Mouse (Mus musculus) urinary bladder, postnatal 4 days (tissue): ENCODE measurements around the gene Sgk1.
"Not testable (repeated sequence)": the region's sequence is repeated elsewhere in the genome, so short reads cannot be mapped to it uniquely, and the experiment has no call there.

ENCODE experiments used
- DNase-seq, 2 experiments: peaks; one replicate each; pipeline ENCODE4 v3.0.0; 2021 to 2022; ENCODE audit warnings: low spot score in 2 of 2

Gene Sgk1

GRCm38 (mm10) chr10:21868221-21868620 is 13.8 kb upstream of the Sgk1 start:
- DNase-seq, result no peak

DNA sequence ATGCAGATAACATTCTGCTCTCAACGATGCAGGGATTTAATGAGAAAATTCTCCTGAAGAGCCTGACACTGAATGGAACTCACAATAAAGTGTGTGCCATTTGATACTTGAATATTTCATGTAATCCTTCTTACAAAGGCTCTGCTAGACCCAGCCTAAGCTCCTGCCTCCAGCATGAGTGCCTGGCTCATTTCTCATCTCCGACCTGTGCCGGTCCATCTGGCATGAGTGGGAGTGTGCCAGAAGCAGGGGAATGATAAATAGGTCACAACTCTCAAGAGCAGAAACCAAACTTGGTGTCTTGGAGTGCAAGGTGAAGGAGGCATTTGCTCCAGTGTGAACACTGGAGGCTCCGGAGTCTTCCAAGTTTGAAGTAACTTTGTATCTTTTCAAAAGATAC is 13.4 kb upstream of the Sgk1 start:
- DNase-seq, result no peak

GRCm38 (mm10) chr10:21881837-21882183 is 174 bp upstream of the Sgk1 start:
- DNase-seq, result no peak

- no peak for DNase-seq
Observed at GRCm38 (mm10) chr10:21883587-21883986, 1.6 kb downstream of the Sgk1 start.

- no peak for DNase-seq
Observed at GRCm38 (mm10) chr10:21884534-21884933, 2.5 kb downstream of the Sgk1 start.

GRCm38 (mm10) chr10:21889141-21889765 is 7.3 kb downstream of the Sgk1 start:
- DNase-seq, result no peak

GRCm38 (mm10) chr10:21890293-21890692 is 8.3 kb downstream of the Sgk1 start:
- no peak for DNase-seq

DNA sequence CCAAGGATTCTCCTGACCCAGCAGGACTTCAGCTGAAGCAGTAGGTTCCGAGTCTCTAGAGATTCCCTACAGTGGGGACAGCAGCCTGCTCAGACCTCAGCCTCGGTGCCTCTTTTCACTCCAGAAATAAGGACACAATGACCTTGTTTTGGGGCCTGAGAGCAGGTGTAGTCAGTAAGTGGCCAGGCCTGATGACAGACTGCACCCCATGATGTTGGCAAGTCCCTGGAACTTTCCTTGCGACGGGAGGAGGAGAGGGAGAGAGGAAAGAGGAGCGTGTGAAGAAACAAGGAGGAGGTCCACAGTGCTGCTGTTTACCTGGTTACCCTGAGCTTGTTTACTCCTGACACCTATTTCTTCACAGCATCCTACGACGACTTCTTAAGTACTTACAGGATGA is 9.5 kb downstream of the Sgk1 start:
- no peak for DNase-seq

GRCm38 (mm10) chr10:21892104-21892503 is 10.1 kb downstream of the Sgk1 start:
- DNase-seq, result no peak

DNA sequence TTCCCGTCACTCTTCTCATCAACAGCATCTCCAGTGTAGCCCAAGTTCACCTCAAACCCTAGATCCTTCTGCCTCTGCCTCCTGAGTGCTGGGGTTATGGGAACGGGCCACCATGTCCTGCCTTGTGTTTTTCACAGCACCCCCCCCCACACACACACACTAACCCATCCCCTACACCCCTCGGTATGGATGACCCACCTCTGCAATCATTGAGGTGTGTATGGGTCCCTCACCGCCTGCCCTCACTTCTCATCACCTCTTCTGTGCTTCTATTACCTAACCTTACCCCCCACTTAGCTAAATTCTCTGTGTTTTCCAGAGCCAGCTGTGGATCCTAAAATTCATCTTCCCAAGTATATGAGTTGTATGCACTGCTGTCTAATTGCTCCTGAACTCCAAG is 16.4 kb downstream of the Sgk1 start:
- DNase-seq, result no peak

DNA sequence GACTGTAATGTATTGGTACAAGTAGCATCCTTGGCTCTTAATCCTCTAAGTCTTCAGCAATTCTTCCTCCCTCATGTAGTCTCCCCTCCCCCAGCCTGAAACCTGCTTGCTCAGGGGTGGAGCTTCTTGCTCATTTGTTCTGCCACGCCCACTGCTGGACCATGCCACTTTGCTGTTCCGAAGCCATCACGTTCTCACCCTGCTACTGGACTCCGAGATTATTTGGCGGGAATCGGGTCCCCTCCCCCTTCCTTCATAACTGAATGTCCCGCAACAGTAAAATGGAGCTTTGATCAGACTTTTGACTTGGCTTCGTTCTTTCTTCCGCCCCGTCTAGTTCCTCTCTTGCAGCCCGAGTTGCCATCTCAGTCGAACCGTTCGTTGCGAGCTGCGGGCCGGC is 16.9 kb downstream of the Sgk1 start:
- DNase-seq, result not testable (repeated sequence)

DNA sequence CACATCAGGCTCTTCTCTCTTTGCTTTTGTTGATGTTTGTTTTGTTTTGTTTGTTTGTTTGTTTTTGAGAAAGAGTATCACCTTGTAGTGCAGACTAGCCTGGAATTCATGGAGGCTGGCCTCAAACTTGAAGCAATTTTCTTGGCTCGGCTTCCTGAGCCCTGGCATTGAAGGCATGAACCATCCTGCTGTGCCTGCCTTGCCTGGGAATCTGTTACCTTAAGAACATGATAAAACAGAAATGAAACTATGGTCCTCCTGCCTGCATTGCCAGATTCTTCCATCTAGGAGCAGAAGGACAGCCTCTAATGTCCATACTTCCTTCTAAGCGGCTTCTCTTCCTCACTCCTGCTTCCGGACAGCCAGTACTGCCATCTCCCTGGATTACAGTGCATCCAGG is 17.4 kb downstream of the Sgk1 start:
- no peak for DNase-seq

DNA sequence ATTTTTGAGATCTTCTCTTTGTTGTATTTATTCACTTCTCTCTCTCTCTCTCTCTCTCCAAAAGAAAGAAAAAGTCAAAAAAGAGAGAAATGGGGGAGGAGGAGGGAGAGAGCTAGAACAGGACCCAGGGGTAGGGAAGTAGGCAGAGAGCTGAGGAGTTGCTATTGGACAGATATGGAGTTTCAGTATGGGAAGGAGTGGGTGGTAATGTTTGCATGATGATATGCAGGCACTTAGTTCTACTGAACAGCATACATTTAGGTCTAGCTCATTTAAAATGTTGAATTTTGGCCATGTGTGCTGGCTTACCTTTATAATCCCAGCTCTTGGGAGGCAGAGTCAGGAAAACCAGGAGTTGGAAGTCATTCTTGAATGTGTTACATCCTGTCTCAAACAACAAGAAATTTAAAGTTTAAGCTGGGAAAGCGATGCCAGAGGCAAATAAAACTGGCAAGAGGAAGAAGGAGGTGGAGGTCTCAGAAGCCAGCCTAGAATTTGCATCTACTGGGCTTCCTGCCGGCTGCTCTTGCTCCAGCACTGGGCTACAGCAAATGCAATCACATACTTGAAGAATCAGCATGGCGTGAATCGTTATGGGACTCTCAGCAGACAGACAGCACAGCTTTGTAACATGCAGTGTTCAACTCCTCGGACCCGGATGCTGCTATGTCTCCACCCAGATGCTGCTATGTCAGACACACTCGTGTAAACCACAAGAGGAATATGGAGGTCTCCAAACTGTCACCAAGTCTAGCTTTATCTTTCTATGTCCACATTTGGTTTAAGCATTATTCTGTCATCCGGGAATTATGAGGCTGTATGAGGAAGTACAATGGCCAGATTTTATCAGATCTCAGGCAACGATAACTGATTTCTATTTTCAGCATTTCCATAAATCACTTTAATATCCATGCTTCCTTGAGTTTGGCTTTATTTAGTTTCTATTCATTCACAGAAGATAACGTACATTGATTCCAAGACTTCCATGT is 20.5 kb downstream of the Sgk1 start:
- no peak for DNase-seq

- no peak for DNase-seq
Observed at GRCm38 (mm10) chr10:21904151-21904550, 22.2 kb downstream of the Sgk1 start.

GRCm38 (mm10) chr10:21905616-21906015 is 23.6 kb downstream of the Sgk1 start:
- no peak for DNase-seq

GRCm38 (mm10) chr10:21906894-21907446 is 25.0 kb downstream of the Sgk1 start:
- no peak for DNase-seq

DNA sequence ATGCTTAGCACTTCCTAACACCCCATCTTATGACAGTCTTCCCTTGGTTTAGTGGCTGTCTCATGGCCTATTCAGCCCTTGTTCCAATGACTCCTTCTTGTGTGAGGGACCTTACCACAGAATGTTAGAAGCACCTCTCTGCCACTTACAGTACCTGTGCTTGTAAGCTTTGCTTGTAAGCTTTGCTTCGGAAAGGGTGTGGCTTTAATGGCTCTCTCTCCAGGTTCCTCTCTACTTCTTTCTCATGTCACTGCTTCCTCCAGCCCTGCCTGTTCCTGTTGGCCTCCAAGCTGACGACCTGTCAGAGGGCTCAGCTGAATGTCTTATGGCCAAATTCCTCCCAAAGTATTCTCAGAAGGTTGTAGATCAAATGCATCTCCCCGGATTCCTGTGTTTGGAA is 25.8 kb downstream of the Sgk1 start:
- DNase-seq, result no peak

- no peak for DNase-seq
Observed at GRCm38 (mm10) chr10:21908686-21909085, 26.7 kb downstream of the Sgk1 start.

- no peak for DNase-seq
Observed at GRCm38 (mm10) chr10:21910334-21910733, 28.4 kb downstream of the Sgk1 start.

GRCm38 (mm10) chr10:21911303-21911947 is 29.4 kb downstream of the Sgk1 start:
- DNase-seq, result no peak

DNA sequence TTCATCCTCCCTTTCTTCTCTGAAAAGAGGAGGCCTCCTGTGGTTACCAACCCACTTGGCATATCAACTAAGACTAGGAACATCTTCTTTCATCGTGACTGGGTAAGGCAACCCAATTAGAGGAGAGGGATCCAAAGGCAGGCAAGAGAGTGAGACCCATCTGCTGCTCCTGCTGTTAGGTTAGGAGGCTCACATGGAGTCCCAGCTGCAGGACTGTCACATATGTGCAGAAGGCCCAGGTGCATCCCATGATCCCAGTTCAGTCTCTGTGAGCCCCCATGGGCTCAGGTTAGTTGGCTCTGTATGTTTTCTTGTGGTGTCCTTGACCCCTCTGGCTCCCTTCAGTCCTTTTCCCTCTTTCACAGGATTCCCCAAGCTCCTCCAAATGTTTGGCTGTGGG is 32.8 kb downstream of the Sgk1 start:
- DNase-seq, result no peak

GRCm38 (mm10) chr10:21916301-21917071 is 34.5 kb downstream of the Sgk1 start:
- no peak for DNase-seq
